Mouse (Mus musculus) neutrophil, adult 5-6 weeks (primary cell): ENCODE measurements around the gene Ppp1r3c. TPM values are rescaled to one million over a fixed set of nuclear protein-coding genes. Genes with fewer than 3 reads are reported as not detected.

ENCODE experiments used
- ATAC-seq: fragments of 151-379, 151-347 bp; 2 replicates; pipeline ENCODE4 v1.8.0; 2017; ENCODE audit warnings: mild to moderate bottlenecking, moderate TSS enrichment; ENCODE audit not compliant: insufficient number of reproducible peaks, poor library complexity, low FRiP score, severe bottlenecking; ENCODE audit errors: extremely low read depth
- total RNA-seq: library from RNA; stranded (forward); fragments of 200-1000 nt; gene quantifications from 2 replicates; pipeline ENCODE4 v1.2.3, GENCODE M21; 2017

The Ppp1r3c gene
- total RNA-seq, 1 experiment from 2014 or later, result not detected

DNA sequence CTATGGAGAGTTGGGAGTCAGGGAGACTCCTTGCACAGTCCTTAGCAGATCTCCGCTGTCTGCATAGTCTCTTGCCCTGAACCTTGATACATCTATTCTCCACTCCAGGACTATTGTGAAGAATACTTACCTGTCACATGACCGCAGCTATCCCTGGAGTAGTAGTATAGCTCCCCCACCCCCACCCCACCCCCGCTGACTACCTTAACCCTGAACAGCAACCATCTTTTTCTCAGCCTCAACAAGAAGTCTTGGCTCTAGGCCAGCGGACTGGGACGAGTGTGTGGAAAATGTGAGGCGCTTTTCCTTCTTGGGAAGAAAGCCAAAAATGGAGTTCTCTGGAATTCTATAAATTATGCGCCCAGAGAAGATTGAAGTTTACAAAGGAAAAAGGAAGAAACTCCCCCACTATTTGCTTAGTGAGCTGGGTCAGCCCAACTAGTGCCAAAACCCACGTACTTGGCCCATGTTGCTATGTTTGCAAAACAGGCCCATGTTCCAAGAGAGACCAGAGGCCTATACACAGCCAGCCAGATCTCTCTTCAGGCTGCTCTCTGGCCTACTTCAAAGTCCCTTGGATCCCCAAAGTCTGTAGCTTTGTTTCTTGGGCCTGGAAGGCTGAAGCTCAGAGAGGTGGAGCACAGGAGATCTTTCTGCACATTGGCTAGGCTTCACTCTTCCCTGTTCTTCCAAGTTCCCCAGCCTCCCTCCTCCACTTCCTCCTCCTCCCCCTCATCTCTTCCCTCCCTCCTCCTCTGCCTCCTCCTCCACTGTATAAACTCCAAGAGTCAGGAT lies 48.4 kb downstream of the Ppp1r3c start:
- ATAC-seq, result no peak

- ATAC-seq, result no peak
These were observed 49.4 kb downstream of the Ppp1r3c start for GRCm38 (mm10) chr19:36687044-36687443.

GRCm38 (mm10) chr19:36686016-36686415 lies 50.4 kb downstream of the Ppp1r3c start:
- ATAC-seq, result no peak

GRCm38 (mm10) chr19:36682560-36682959 lies 53.9 kb downstream of the Ppp1r3c start:
- no peak for ATAC-seq

Other genes starting within 250 kb of the Ppp1r3c start
- gene Hectd2, start 182.0 kb downstream of the Ppp1r3c start, total RNA-seq, result 0.23 and 0.37 TPM in 2 replicates
- 142 and 180 TPM in 2 replicates for gene Tnks2, start 97.6 kb upstream of the Ppp1r3c start, total RNA-seq
- gene Fgfbp3, start 183.0 kb upstream of the Ppp1r3c start, total RNA-seq, result 1.0 and 1.8 TPM in 2 replicates
- gene Btaf1, start 189.4 kb upstream of the Ppp1r3c start, total RNA-seq, result 80.3 and 84.3 TPM in 2 replicates